Mouse (Mus musculus) adrenal gland, adult (tissue): Measurements from ENCODE around the gene Ccl1.

Experiments
- DNase-seq, 2 experiments: peaks; one replicate each; pipeline ENCODE4 v3.0.0; 2022 to 2023; ENCODE audit warnings: low spot score in 1 of 2; ENCODE audit not compliant: inconsistent age in 2 of 2

Ccl1 gene

DNA sequence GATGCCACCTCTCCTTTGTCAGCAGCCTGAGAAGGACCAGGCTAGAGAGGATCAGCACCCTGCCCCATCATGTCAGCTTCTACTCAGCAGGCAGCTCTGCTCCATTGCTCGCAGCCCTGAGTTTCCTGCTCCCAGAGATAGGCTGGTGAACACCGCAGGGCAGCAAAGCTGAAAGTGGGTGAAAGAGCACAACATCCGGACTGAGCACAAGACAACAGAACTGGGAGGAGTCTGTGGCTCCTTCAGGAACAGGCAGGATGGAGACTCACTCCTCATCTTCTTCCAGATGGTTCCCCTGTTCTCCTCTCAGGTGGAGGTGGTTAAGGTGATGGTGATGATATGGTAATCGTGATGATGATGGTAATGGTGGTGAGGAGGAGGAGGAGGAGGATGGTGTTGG lies at the start of gene Ccl1:
TSS of gene Ccl1 (minus strand) at position 101 of the 400 bp plus-strand sequence.
- DNase-seq = no peak

DNA sequence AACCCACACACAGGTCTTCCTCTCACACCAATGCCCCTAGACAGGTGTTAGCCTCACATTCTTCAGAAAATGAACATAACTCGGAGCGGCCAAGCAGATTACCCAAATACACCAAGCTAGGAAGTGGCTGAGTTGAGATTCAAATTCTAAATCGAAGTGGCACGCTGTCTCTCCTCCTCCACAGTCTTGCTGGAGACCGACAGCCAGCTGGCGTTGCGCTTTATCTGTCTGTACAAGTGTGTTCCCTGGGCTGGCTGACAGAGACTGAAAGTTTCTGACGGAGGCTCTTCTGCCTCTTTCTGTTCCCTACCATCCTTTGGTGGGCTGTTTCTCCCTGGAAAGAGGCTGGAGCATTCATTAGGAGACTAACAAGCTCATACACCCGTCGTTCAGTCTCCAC lies 45.5 kb upstream of the Ccl1 start:
- no peak for DNase-seq

DNA sequence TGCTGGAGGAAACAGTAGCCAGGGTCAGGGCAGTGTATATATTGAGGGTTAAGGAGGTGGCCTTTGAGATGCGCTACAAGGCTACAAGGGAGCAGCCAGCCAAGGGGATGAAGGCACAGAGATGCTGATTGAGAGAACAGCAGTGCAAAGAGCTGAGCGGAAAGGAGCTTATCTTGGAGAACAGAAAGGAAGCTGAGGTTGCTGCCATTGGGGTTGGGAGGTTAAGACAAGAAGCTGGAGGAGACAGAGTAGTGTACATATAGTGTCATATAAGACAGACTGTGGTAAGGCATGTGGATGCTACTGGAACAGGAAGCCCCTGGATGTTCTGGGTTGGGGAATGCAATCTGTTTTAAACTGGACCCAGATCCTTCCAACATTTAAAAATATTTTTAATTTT lies 35.4 kb upstream of the Ccl1 start:
- DNase-seq = peak in 1 of 2 experiments; percentile 44

DNA sequence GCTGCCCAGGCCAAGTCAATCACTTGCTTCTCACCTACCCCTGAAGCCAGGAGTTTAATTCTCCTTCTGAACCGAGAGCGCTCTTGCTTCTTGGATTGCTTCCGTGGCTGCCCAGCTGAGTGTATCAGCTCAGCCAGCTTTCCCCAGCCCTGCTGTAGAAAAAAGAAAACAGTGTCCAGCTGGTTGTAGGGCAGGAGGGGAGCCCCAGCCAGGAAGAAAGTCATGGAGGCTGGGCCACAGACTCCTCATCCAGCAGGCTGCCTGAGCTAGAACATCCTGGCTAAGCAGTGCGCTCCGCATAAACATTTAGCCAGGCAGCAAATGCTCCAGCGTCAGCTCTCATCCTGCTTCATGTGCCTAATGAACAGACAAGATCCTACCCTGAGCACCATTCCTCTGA lies 34.9 kb upstream of the Ccl1 start:
- no peak for DNase-seq

DNA sequence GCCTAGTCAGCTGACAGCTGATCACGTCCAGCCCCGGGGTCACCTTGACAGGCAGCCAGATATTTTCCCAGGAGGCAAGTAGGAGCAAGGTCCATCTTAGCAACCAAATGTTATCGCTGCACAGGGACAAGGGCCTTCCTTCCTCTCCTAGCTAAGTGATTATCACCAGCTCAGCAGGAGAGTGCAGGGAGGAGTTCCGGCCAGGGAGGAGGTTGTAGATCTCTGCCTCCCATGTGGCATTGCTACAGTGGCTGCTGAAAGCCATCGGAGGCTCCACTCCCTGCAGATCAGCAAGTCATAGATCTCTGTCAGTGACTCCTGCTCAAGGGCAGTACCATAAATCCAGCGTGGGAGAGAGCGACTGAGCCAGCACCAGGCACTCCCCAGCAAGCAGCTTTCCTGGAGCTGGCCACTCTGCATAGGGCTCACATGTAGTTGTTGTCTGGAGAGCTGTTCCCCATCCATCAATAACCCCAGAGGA lies 34.5 kb upstream of the Ccl1 start:
- peak; percentile 81 to 92 for DNase-seq

DNA sequence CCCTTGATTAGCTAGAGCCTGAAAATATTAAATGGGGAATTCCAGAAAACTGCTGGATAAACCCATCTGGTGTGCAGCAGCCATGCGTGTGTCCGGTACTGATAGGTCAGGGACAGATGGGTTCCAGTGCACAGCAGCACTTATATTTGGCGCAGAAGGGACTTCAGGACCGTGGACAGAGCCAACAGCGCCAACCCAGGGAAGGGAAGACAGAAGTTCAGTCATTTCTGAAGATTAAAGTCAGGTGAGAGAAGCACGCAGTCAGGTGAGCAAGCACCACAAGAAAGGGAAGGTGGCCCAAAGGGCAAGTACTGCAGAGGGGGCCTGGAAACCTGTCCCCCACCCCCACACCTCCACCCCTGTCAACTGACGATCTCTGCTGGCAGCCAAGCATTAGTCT lies 7.7 kb upstream of the Ccl1 start:
- peak; percentile 13 to 65 for DNase-seq

DNA sequence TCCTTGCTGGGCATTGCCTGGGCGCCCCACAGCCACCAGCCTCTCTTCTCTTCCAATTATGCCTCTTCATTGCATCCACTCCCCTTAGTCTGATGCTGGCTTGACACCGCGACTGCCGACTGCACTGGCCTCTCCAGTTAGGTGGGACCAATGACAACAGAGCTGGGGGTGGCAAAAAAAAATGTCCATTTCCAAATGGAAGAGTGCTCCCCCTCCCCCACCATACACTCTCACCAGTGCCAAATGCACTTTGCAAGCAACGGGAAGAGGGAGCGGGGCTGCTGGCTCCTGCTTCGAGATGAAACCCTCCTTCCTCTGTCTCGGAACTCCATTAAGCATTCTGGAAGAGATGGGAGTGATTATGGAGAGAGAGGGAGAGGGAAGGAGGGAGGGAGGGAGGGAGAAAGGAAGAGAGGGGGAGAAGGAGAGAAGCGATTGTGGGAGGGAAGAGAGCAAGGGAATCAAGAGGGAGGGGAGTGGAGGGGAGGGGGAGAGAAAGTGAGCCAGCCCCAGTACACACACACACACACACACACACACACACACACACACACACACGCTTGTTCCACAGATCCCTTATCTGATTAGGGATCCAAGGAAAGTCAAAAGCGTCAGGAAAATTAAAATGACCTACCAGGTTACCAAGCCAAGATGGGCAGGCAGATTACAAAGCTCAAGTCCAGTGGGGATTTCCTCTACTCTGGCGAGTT lies 5.0 kb upstream of the Ccl1 start:
- no peak for DNase-seq

DNA sequence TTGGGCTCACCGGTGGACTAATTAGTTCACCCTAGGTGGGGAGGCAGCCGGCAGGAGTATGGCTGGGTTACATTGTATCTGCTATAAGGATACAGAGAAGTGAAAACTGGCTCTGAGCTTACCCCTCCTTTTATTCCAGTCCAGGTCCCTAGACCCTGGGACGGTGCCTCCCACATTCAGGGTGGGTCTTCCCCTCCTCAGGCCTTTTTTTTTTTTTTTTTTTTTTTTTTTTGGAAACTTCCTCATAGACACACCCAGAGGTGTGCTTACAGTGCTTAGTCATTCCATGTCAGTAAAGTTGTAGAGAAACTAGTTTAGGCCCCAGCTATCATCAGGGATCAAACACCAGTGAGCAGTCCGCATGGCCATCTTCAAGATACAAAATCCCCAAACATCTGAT lies 7.6 kb downstream of the Ccl1 start:
- DNase-seq = no peak

DNA sequence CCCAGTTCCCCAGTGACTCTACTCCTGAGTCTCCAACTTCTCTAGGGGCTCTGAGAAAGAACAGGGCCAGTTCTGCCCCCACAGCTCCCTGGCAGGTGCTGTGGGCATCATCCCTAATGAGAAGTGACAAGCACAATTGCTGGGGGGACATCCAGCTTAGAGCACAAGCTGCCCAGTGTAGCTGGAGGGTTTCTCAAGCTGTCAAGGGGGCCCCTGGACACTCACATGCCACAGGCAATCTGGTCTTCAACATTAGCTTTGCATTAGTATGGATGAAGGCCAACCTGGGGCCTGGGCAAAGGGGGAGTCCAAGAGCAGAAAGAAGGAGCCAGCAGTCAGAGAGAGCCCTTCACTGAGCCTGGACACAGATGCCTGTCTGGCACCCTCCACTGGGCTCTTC lies 14.6 kb downstream of the Ccl1 start:
- no peak for DNase-seq

DNA sequence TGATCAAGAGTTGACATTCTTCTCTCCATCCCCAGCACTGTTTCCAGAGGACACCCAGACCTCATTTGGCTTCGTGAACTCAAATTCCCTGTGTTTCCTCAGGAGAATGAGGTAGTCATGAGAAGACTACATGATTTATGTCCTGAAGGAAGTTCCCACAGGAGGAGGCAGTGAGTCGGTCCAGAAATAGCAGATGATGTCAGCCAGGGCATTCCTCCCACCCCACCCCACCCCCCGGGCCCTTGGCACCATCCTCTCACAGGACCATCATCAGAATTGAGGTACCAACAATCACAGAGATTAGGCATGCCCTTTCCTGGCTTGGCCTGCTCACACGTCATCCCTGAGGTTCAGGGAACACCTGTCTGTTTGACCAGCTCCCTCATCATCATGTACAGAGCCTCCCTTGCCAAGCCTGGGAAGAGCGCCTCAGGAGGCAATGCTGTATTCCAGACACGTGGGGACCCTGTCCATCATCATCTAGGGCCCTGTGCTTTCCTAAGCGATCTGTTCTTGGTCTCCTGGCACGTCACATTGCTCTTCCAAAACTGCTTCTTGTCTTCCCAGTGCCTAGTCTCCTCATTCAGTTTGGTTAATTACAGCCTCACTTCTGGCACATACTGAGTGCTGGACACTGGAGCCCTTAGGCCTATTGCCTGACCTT lies 31.2 kb downstream of the Ccl1 start:
- DNase-seq = no peak

DNA sequence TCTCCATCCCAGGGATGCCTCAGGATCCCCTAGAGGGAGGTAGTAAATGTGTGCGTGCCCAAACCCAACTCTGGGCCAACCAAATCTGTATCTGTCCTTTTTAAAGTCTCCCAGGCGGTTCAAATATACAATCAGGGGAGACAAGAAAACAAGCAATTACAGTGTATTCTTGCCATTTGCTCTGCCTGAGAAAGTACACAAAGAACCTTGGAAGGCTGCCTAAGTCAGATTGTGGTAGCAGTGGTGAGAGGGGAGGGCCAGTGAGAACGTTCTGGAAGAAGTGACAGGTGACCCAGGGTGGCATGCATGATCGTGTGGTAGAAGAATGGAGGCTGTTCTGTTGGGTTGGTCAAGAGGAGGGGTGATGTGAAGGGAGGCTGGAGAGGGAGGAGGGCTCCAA lies 46.4 kb downstream of the Ccl1 start:
- DNase-seq = no peak

DNA sequence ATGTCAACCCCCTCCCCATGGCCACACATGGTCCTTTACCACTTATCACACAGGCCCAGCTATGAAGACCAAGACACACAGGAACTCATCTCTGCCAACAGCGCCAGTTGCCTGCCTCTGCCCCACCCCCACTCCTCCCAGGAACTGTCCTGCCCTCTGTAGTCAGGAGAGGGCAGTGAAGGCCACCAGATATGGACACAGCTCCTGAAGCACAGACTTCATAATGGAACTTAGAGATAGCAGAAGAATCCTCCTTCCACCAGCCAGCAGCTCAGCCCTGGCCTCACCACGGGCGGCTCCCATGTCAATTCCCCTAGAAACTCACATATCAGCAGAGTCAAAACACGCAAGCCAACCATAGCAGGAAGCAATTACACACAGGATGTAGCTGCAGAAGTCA lies 49.9 kb downstream of the Ccl1 start:
- peak; percentile 49 to 81 for DNase-seq

DNA sequence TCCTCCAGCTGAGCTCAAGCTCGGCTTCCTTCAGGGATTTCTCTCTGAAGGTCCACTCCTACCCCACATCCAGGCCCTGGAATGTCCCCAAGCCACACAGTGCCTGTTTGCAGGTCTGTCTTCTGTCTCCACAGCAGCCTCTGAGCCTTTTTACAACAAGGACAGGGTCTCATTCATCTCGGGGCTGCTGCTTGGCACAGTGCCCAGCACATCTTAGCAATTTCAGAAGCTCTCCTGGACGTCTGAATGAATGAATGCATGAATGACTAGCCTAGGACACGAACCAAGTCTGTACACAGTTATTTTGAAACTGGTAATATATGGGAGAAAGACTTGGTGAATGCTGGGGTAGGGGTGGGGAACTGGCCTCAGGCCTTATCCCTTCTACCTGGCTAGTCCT lies 52.1 kb downstream of the Ccl1 start:
- DNase-seq = no peak

DNA sequence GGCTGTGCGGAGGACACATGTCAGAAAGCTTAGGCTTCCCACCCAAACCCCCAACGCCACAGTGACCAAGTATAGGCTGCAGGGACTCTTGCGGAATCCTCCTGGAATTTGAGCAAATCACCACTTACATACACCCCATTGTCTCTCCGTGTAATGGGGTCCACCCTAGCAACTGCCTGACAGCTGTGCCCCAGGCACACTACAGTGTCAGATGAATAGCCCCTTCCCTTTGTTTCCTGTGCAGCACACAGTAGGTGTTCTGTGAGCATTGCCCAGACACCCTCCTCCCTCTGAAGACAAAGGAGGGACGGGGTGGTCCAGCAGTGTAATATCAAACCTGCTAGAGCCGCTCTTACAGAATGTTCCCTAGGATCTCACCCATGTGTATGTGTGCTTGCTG lies 54.2 kb downstream of the Ccl1 start:
- no peak for DNase-seq

DNA sequence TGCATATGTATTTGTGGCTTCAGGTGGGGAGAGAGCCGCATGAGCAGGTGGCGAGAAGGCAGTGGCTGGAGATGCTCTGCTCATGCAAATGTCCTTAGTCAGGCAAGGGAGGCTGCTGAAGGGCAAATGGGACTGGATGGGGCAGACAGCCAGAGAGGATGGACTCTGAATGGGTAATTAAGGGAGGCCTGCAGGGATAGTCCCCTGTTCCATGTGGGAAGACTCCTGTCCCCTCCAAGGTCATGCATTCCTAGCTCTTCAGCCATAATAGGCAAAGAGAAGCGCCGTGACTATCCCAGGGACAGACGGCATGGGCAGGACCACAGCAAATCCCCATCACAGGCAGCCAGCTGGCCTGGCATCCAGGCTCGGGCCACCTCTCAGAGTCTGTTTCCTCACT lies 55.5 kb downstream of the Ccl1 start:
- DNase-seq = no peak

DNA sequence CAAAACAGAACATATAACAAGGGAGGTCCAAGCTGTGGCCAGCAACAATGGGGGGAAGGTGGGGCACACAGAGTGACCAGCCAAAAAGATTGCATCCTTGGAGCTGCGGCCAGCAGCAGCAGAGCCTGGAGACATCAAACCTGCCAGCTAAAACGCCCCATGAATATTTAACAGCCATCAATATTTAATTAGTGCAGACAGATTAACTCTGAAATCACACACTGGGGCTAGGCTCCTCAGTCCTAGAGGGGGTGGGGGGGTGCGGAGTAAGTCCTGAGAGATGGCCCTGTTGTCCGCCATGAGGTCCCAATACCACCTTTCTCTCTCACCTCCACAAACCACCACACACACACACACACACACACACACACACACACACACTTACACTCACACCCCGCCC lies 68.1 kb downstream of the Ccl1 start:
- DNase-seq = no peak

DNA sequence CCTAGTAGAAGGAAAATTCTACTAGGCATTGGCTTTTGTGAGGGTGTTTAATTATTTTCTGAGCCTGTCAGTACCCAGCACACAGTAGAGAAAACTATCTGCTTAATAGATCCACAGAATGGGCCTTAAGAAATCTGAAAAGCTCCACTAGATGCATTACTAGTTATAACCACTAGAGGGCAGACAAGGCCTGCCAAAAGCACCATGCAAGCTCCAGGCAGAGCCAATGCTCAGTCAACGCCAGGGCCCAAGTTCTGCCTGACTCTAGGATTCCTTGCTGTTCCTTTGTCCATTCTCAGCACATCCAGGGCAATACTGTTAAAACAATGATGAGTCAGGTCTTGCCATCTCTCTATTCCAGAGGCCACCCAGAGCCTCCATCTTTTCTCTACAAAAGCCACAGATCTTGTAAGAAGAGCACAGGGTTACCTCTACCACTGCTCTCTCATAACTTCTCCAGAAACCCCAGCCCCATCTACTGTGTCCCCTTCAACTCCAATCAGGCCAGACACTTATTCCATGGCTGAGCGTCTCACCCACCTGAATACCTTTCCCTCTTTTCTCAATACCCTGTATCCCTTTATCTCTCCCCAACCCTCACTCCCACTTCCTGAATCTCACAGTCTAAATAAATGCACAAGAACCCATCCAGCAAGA lies 69.8 kb downstream of the Ccl1 start:
- peak; percentile 15 to 71 for DNase-seq

DNA sequence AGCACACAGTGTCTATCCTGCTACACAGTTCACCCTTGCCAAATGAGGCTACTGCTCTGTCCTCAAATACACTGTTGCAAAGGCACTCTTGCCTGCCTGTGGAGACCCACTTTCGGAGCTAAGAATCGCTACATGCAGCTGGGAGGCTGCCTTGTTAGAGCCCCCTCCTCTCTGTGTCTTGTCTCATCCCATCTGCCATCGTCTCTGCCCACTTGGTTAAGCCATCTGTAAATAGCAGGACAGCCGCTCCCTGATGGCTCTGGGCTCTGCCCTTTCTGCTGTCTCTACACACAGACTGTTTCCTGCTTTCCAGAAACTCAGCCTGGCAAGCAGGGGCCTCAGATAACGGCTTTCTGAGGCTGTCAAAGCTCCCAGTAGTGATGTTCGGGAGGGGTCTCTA lies 71.5 kb downstream of the Ccl1 start:
- no peak for DNase-seq

DNA sequence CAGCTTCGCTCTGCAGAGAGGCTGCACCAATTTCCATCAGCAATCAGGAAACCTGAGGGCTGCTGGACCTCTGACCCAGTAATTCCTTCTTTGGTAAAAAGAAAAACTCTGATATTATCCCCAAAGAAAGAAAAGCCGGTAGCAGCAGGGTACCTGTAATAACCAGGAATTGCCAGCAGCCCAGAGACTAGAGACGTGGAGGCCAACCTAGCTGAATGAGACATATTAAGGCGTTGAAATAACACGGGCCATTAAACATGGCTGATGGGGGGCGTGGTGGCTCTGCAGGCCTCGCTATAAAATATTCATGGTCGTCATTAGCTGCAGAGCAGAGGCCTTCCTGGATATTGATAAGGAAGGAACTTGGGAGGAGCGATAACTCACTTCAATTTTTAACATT lies 78.5 kb downstream of the Ccl1 start:
- DNase-seq = no peak

DNA sequence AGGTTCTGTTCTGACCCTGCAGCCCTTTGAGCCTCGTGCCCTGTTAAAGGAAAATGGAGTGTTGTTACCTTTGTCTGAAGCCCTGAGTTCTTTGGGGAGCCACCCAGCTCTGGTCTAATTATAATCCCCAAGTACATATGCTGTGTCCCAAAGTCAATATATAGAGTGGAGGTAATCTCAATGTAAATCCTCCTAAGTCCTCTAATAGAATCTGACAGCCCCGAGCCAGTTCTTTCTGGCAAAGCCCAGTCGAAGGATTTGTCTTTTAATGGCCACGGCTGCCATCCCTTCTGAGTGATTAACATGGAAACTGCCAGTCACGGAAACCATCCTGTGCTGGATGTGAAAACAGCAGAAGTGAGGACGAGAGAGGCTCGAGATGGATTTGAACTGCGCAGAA lies 79.6 kb downstream of the Ccl1 start:
- no peak for DNase-seq

DNA sequence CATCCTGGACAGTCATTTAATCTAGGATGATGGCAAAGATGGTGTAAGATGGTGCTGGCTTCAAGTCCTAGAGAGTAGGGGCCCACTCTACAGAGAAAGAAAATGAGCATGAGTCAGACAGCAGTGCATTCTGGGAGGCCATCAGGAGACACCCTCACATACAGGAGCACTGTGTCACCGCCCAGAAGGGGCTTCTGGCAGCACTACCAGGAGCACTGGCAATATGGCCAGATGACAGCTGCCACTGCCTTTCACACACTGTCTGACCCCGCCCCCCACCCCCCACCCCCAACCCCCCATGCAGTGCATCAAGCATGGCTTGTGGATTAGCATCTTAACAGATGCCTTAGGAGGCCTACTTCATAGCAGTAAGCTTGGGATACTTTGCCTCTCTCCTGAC lies 89.0 kb downstream of the Ccl1 start:
- DNase-seq = no peak

DNA sequence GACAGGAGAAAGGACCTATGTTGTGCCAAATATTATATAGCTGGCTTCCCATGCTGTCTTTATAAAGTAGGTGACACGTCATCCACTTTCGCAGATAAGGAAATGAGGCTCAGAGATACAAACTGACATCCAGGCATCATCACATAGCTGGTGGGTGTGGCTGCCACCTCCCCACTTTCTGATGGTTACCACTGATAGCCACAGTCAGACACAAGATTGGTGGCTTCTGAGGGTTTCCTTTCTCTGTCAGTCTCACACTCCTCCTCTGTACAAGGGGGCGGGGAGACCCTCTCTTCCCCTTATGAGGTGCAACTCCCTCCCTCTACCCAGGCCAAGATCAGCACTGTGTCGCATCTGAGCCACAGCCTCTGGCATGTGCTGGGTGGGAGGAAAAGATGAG lies 91.1 kb downstream of the Ccl1 start:
- DNase-seq = no peak
